Mouse (Mus musculus) liver, embryonic 14.5 days (tissue): ENCODE measurements around the gene Gm11084.

Experiments
- CTCF ChIP-seq: IDR thresholded peaks from 2 replicates; pipeline ENCODE4 v1.5.1; 2016; ENCODE audit warnings: antibody characterized with exemption, low read depth, control low read depth
- EP300 ChIP-seq: IDR thresholded peaks from 2 replicates; pipeline ENCODE4 v1.6.1; 2016; ENCODE audit warnings: antibody characterized with exemption, low read depth

DNA sequence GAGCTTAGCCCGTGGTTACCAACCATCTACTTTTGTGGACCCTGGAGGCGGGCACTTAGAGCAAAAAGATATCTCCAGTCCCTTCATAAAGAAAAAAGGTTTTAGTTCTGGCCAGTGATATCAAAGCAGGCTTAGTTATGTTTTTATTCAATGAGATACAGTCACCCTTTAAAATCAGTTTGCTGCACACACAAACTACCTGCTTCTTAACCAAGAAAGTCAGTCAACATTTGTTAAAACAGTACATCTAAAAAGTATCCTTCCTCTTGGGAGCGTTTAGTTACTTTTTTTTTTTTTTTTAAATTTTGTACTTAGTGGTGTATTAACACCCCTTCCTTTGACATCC lies 5.5 kb downstream of the Gm11084 start:
- no peak for TF ChIP-seq EP300
- no peak for TF ChIP-seq CTCF
